Mouse (Mus musculus): ENCODE data around the gene Hoxb2. TPM values are rescaled to one million over a fixed set of nuclear protein-coding genes. Genes with fewer than 3 reads are reported as not detected.

Hoxb2 gene
- polyA plus RNA-seq, 1 experiment from 2014 or later, result 11.2 TPM

- Histone ChIP-seq H3K27me3 (replicated peaks; ENCODE audit: control insufficient read depth, insufficient read depth, low read length) (peaks cover 95% of the 10 kb centered on the region), H3K4me3 (ENCODE audit: low read depth, low read length) (no peak overlapping the region; the same call in 1 of the 2 replicates), H3K9me3 (ENCODE audit: control insufficient read depth, low read length) (no peaks in the 10 kb centered on the region), H3K4me2 (peak overlapping the region; percentile 62), H3K4me1 (replicated peaks; ENCODE audit: control insufficient read depth, insufficient read depth, low read length) (peaks cover 14% of the 10 kb centered on the region), H3K9ac (ENCODE audit: low read depth, low read length) (no peak overlapping the region; the same call in 1 of the 2 replicates), H3K36me3 (ENCODE audit: control insufficient read depth, insufficient read depth, low read length) (no peaks in the 10 kb centered on the region), H3K27ac (ENCODE audit: low read depth, low read length) (peak overlapping the region; percentile 61)
- no peak for DNase-seq (ENCODE audit: low spot score)
- WGBS, result 22% methylated on average over 40 of the region's 40 CpGs
- no peak for ATAC-seq (replicated peaks; ENCODE audit: low FRiP score)
Observed at GRCm38 (mm10) chr11:96344061-96344877, 6.1 kb upstream of the Hoxb2 start.

DNA sequence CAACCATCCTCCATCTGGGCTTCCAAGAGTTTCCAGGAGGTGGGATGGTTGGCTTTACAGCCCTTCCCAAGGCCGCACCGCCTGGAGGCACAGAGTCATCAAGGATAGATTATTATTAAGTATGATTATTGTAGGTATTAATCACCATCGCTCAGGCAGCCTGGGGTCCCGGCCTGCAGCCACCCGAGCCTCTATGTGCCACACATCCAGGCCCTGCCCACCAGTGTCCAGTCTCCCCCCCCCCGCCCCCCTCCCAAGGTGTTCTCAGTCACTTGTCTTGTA, 5.5 kb upstream of the Hoxb2 start:
- DNase-seq (ENCODE audit: low spot score) (no peak), ATAC-seq (replicated peaks; ENCODE audit: low FRiP score) (no peak)
- Histone ChIP-seq H3K9ac (ENCODE audit: low read depth, low read length) (no peak overlapping the region), H3K4me3 (ENCODE audit: low read depth, low read length) (no peak overlapping the region), H3K27ac (ENCODE audit: low read depth, low read length) (peak overlapping the region; percentile 61), H3K36me3 (ENCODE audit: control insufficient read depth, insufficient read depth, low read length) (no peaks in the 10 kb centered on the region), H3K4me2 (peak overlapping the region; percentile 62), H3K9me3 (ENCODE audit: control insufficient read depth, low read length) (no peaks in the 10 kb centered on the region), H3K4me1 (replicated peaks; ENCODE audit: control insufficient read depth, insufficient read depth, low read length) (peaks cover 14% of the 10 kb centered on the region), H3K27me3 (replicated peaks; ENCODE audit: control insufficient read depth, insufficient read depth, low read length) (peaks cover 95% of the 10 kb centered on the region)
- WGBS, result 41% methylated on average over 6 of the region's 6 CpGs

- peak overlapping the region; percentile 61 for H3K27ac ChIP-seq (ENCODE audit: low read depth, low read length)
- H3K4me1 ChIP-seq (replicated peaks; ENCODE audit: control insufficient read depth, insufficient read depth, low read length), result peaks cover 11% of the 10 kb centered on the region
- DNase-seq (ENCODE audit: low spot score) (no peak), ATAC-seq (replicated peaks; ENCODE audit: low FRiP score) (no peak)
- H3K36me3 ChIP-seq (ENCODE audit: control insufficient read depth, insufficient read depth, low read length), result no peaks in the 10 kb centered on the region
- peak overlapping the region; percentile 36 for H3K4me3 ChIP-seq (ENCODE audit: low read depth, low read length)
- H3K27me3 ChIP-seq (replicated peaks; ENCODE audit: control insufficient read depth, insufficient read depth, low read length), result peaks cover 94% of the 10 kb centered on the region
- no peaks in the 10 kb centered on the region for H3K9me3 ChIP-seq (ENCODE audit: control insufficient read depth, low read length)
- 8% methylated on average over 42 of the region's 56 CpGs for WGBS
- H3K4me2 ChIP-seq, result peak overlapping the region; percentile 62
- peak overlapping the region; percentile 4 for H3K9ac ChIP-seq (ENCODE audit: low read depth, low read length)
Observed at GRCm38 (mm10) chr11:96345220-96345892, 5.0 kb upstream of the Hoxb2 start.

DNA sequence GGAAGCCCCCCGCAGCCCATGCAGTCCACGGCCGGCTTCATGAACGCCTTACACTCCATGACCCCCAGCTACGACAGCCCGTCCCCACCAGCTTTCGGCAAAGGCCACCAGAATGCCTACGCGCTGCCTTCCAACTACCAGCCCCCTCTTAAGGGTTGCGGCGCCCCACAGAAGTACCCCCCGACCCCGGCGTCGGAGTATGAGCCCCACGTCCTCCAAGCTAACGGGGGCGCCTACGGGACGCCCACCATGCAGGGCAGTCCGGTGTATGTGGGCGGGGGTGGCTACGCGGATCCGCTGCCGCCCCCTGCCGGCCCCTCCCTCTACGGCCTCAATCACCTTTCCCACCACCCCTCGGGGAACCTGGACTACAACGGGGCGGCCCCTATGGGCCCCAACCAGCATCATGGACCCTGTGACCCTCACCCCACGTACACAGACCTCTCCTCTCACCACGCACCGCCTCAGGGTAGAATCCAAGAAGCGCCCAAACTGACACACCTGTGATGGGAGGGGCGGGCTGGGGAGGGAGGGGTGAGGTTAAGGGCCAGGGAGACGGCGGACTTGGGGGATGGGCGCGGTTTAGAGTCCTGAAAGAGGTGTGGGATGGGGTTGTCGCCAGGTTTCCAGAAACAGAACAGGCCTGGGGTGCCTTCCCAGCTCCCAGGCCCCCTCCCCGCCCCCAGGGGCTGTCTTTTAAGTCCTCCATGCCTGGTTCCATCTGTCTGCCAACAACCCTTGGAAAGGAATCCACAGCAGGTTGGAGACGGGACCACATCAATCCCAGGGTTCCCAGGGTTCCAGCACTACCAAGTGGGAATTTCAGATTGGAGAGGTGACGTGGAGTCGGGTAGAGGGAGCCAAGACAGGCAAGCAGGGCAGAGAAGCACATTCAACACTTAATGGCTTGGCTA, 4.2 kb upstream of the Hoxb2 start:
- ATAC-seq (replicated peaks; ENCODE audit: low FRiP score), result no peak
- no peaks in the 10 kb centered on the region for H3K36me3 ChIP-seq (ENCODE audit: control insufficient read depth, insufficient read depth, low read length)
- H3K4me1 ChIP-seq (replicated peaks; ENCODE audit: control insufficient read depth, insufficient read depth, low read length), result peaks cover 11% of the 10 kb centered on the region
- peak overlapping the region; percentile 8; the same call in 1 of the 2 replicates for H3K27ac ChIP-seq (ENCODE audit: low read depth, low read length)
- peak overlapping the region; percentile 62 for H3K4me2 ChIP-seq
- H3K27me3 ChIP-seq (replicated peaks; ENCODE audit: control insufficient read depth, insufficient read depth, low read length), result peaks cover 94% of the 10 kb centered on the region
- no peaks in the 10 kb centered on the region for H3K9me3 ChIP-seq (ENCODE audit: control insufficient read depth, low read length)
- H3K4me3 ChIP-seq (ENCODE audit: low read depth, low read length), result peak overlapping the region; percentile 36
- peak overlapping the region; percentile 4 for H3K9ac ChIP-seq (ENCODE audit: low read depth, low read length)
- 9% methylated on average over 45 of the region's 45 CpGs for WGBS
- no peak for DNase-seq (ENCODE audit: low spot score)

GRCm38 (mm10) chr11:96346916-96347520, 3.3 kb upstream of the Hoxb2 start:
- H3K27ac ChIP-seq (ENCODE audit: low read depth, low read length), result no peak overlapping the region
- H3K4me2 ChIP-seq, result no peak overlapping the region
- peaks cover 94% of the 10 kb centered on the region for H3K27me3 ChIP-seq (replicated peaks; ENCODE audit: control insufficient read depth, insufficient read depth, low read length)
- peaks cover 11% of the 10 kb centered on the region for H3K4me1 ChIP-seq (replicated peaks; ENCODE audit: control insufficient read depth, insufficient read depth, low read length)
- H3K9me3 ChIP-seq (ENCODE audit: control insufficient read depth, low read length), result no peaks in the 10 kb centered on the region
- ATAC-seq (replicated peaks; ENCODE audit: low FRiP score) (no peak), DNase-seq (ENCODE audit: low spot score) (no peak)
- no peak overlapping the region for H3K9ac ChIP-seq (ENCODE audit: low read depth, low read length)
- H3K4me3 ChIP-seq (ENCODE audit: low read depth, low read length), result no peak overlapping the region
- no peaks in the 10 kb centered on the region for H3K36me3 ChIP-seq (ENCODE audit: control insufficient read depth, insufficient read depth, low read length)
- 50% methylated on average over 5 of the region's 5 CpGs for WGBS

DNA sequence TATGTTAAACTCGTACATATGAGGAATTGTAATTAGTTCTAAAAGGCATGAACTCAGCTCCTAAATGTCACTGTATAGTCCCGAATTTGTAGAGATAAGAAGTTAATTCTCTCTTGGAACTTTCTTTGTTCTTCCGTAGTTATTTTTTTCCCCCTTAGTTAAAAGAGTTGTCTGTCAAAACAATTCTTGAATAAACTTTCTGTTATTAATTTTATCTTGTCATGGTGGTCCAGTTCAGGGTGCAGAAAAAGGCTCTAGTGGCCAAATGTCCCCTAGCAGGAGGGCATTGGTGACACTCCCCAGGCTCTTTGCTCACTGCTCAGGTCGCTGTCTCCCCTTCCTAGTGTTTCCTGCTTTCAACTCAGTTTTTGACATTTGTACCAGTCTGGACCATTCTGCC, 2.6 kb upstream of the Hoxb2 start:
- WGBS, result 28% methylated on average over 4 of the region's 4 CpGs
- ATAC-seq (replicated peaks; ENCODE audit: low FRiP score) (no peak), DNase-seq (ENCODE audit: low spot score) (no peak)
- H3K36me3 ChIP-seq (ENCODE audit: control insufficient read depth, insufficient read depth, low read length), result no peaks in the 10 kb centered on the region
- no peak overlapping the region for H3K9ac ChIP-seq (ENCODE audit: low read depth, low read length)
- H3K4me3 ChIP-seq (ENCODE audit: low read depth, low read length), result no peak overlapping the region
- peaks cover 9% of the 10 kb centered on the region for H3K4me1 ChIP-seq (replicated peaks; ENCODE audit: control insufficient read depth, insufficient read depth, low read length)
- H3K27ac ChIP-seq (ENCODE audit: low read depth, low read length), result peak overlapping the region; percentile 60; the same call in 1 of the 2 replicates
- H3K27me3 ChIP-seq (replicated peaks; ENCODE audit: control insufficient read depth, insufficient read depth, low read length), result peaks cover 94% of the 10 kb centered on the region
- H3K9me3 ChIP-seq (ENCODE audit: control insufficient read depth, low read length), result no peaks in the 10 kb centered on the region
- peak overlapping the region; percentile 45 for H3K4me2 ChIP-seq

GRCm38 (mm10) chr11:96348141-96348928, 2.0 kb upstream of the Hoxb2 start:
- Histone ChIP-seq H3K27ac (ENCODE audit: low read depth, low read length) (peak overlapping the region; percentile 60; the same call in 1 of the 2 replicates), H3K4me2 (peak overlapping the region; percentile 45), H3K36me3 (ENCODE audit: control insufficient read depth, insufficient read depth, low read length) (no peaks in the 10 kb centered on the region), H3K9me3 (ENCODE audit: control insufficient read depth, low read length) (no peaks in the 10 kb centered on the region), H3K4me3 (ENCODE audit: low read depth, low read length) (no peak overlapping the region), H3K27me3 (replicated peaks; ENCODE audit: control insufficient read depth, insufficient read depth, low read length) (peaks cover 94% of the 10 kb centered on the region), H3K9ac (ENCODE audit: low read depth, low read length) (no peak overlapping the region), H3K4me1 (replicated peaks; ENCODE audit: control insufficient read depth, insufficient read depth, low read length) (peaks cover 9% of the 10 kb centered on the region)
- WGBS, result 16% methylated on average over 21 of the region's 21 CpGs
- ATAC-seq (replicated peaks; ENCODE audit: low FRiP score) (no peak), DNase-seq (ENCODE audit: low spot score) (no peak)
